Mouse (Mus musculus) testis, postnatal 10 days (tissue): ENCODE measurements around the gene Ckap2l.

Source experiments
- DNase-seq: peaks from one replicate; pipeline ENCODE4 v3.0.0; 2021; ENCODE audit warnings: low spot score

Gene Ckap2l

GRCm38 (mm10) chr2:129263073-129263472, 33.9 kb downstream of the Ckap2l start:
- no peak for DNase-seq

DNA sequence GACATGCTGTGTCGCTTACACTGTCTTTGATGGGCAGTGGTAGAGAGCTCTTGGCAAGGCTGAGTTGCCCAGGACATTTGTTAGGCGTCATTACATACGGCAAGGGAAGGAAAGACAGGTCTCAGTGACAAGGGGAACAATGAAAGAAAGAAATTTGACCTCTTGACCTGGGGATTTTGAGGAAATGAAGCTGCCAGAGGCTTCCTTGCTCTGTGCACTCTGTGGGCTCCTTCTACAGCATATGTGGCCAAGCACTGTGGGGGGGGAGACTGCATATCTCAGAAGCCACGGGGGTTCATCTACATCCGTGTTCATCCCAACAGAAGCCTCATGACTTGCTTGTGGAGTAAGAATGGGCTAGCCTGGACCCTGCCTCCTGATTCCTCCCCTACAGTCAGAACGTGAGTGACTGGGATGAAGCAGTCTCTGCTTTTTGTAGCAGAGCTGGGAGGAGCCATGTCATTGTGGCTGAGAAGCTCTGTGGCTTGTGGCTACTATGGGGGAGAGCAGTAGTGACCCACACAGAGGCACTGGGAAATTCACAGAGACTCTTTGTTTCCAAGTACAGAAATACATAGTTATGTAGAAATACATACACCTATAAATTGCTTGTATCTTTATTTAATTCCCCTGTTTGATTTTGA, 35.7 kb downstream of the Ckap2l start:
- no peak for DNase-seq

DNA sequence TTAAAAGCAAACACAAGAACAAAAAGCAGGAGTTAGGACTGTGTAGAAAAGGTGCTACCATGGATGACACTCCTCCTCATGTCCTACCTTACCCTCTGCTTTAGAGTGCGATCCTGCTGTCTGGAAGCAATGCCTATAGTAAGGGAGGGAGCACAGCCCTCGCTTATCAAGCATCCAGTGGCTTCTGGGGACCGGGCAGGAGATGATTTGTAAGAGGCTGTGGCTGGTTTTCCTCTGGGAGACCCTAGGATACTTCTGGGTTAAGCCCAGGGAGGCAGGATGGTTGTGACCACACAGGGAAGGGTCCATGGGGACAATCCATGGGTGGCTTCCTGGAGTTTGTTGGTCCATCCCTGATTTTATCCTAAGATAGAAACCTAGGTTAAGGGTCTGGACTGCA, 36.4 kb downstream of the Ckap2l start:
- no peak for DNase-seq

DNA sequence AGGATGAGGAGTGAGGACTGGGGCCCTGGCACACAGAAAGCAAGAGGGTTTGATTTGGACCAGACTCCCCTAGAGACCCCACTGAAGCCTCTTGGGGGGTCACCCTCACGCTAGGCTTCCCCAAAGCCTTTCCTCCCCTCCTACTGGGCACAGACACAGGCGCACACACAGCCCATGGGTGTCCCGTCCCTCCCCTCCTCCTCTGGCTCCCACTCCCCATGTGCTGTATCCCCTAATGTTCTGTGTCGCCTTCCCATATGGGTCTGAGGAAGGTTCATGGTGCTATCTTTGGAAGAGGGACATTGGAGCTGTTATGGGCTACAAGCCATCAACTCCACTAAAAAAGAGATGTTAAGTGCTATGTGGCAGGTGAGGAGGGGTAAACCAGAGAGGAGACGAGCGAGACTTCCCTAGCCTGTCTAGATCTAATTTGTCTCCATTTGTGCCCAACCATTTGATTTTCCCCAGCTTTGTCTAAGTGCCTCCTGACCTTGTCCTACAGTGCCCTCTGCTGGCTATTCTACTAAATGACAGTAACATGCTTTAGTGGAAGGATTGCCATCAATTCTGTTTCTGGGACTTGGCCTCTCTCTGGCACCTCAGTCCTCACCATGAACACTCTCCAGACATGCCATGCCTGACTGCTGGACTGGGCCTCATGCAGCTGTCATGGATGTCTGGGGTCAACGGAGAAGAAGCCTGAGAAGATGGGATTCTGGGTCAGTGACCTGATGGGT, 38.4 kb downstream of the Ckap2l start:
- DNase-seq: peak; percentile 65

- no peak for DNase-seq
Observed at GRCm38 (mm10) chr2:129258056-129258455, 39.0 kb downstream of the Ckap2l start.

DNA sequence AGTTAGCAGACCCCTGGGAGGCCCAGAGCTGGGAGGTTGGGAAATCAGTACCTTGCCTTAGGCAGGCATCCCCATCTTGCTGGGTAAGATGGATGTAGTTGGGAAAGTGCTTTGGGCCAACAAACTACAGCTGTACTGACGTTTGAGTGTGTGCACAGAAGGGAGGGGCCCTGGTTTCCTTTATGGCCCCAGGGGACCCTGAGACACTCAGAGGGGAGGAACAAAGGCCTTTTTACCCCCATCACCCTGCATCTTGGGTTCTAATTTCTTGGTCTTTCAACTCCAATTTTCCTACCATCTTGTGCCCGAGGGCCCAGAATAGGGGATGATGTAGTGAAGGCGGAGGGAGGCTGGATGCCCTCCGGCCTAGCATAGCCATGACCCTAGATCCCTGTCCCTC, 41.0 kb downstream of the Ckap2l start:
- no peak for DNase-seq

DNA sequence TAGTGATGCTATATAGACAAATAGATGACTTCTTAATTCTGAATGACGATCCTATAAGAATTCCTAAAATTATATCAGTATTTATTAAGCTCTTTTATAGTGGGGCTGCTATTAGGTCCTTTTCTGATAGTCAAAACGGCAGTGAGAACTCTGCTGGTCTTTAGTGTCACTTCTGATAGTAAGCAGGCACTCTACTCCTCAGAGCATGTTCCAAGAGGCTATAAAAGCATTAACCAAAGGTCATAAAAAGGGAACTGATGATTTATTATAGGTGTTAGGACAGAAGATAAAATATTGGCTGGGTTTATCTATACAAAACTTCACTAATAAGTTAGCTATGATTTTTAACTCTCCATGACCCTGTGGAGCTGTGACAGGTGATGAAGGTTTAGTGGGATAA, 42.9 kb downstream of the Ckap2l start:
- DNase-seq: no peak

DNA sequence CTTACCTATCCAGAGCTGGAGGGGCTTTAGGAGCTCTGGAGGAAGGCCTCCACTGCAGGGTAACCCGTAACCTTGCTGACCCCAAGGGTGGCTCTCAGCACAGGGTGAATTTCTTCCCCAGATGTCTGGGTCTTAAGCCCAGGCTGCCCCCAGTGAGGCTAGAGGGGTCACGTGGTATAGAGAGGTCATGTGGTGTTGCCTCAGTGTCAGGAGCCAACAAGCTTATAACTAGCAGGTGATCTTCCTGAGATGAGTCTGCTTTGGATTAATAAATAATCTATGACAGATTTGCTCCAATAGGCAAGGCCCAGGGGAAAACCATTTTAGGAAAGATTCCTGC, 43.4 kb downstream of the Ckap2l start:
- DNase-seq: no peak

- no peak for DNase-seq
Observed at GRCm38 (mm10) chr2:129252836-129253630, 44.0 kb downstream of the Ckap2l start.

GRCm38 (mm10) chr2:129249321-129249720, 47.7 kb downstream of the Ckap2l start:
- DNase-seq: no peak

DNA sequence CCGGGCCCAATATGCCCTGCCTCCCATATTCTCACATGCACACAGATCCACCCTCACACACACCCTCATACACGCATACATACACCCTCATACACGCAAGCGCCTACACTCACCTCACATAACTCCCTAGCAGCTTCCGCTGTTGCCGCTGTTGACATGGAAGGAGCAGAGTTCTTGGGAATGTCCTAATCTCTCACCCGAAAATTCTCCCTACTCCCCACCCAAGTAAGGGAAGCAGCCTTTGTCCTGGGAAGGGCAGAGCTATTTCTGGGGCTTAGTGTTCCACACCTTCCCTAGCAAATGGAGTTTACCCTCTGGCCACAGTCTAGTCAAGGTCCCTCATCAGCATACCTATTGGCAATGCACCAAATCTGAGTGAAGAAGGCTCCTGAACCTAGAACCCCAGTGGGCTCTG, 49.3 kb downstream of the Ckap2l start:
- DNase-seq: no peak

GRCm38 (mm10) chr2:129246924-129247323, 50.1 kb downstream of the Ckap2l start:
- DNase-seq: no peak

- no peak for DNase-seq
Observed at GRCm38 (mm10) chr2:129246436-129246835, 50.6 kb downstream of the Ckap2l start.

DNA sequence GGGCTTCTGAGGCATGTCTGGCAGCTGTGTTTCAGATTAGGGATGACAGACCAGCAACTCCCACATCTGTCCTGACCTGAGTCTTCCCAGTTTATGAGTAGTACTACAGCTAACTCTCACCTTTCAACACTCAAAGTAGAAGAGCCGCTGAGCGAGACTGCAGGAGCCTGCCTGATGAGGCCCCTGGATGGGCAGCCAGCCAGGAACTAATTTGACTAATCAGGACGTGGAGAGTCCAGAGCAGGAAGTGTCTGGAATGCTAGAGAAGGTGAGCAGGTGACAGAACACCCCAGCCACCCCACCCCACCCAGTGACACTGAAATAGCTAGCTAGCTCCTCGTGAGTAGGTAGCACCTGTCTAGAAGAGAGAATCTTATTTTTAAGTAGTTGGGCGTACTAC, 51.4 kb downstream of the Ckap2l start:
- no peak for DNase-seq

- DNase-seq: no peak
Observed at GRCm38 (mm10) chr2:129244446-129245120, 52.4 kb downstream of the Ckap2l start.

GRCm38 (mm10) chr2:129243786-129244185, 53.2 kb downstream of the Ckap2l start:
- no peak for DNase-seq

- DNase-seq: no peak
Observed at GRCm38 (mm10) chr2:129243005-129243404, 54.0 kb downstream of the Ckap2l start.

GRCm38 (mm10) chr2:129241845-129242833, 54.9 kb downstream of the Ckap2l start:
- DNase-seq: no peak

GRCm38 (mm10) chr2:129240726-129241432, 56.1 kb downstream of the Ckap2l start:
- no peak for DNase-seq

DNA sequence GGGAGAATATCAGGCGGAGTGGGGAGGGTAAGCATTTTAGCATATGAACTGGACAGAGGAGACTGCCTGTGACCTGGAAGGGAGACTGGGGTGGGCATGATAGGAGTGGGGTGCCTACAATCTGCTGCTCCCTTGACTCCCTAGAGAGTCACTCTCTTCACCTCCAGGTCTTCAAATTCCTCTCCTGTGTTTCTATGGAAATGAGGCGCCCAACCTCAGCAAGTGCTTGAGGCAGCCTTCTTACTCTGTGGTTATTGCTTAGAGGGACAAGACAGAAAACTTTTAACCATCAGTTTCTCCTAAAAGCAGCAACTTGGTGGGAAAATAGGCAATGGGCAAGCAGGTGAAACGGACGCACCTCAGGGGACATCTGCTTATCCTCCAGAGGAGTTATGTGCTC, 60.5 kb downstream of the Ckap2l start:
- no peak for DNase-seq

GRCm38 (mm10) chr2:129234731-129235130, 62.3 kb downstream of the Ckap2l start:
- no peak for DNase-seq
